Mouse (Mus musculus) forebrain, embryonic 12.5 days (tissue): Measurements from ENCODE around the gene Sptb. TPM values are rescaled to one million over a fixed set of nuclear protein-coding genes. Genes with fewer than 3 reads are reported as not detected.

Experiments
- ATAC-seq: fragments of 200-750 bp; cut with Nextera tagmentation; 2 replicates; pipeline ENCODE4 v1.8.0; 2017; ENCODE audit warnings: moderate TSS enrichment; ENCODE audit not compliant: low FRiP score
- H3K27ac ChIP-seq: fragments of 300-500 bp; sonication (generic); 2 replicates; pipeline ENCODE4 v1.5.1; 2016; ENCODE audit warnings: mild to moderate bottlenecking
- H3K27me3 ChIP-seq: fragments of 300-500 bp; sonication (generic); 2 replicates; pipeline ENCODE4 v1.6.1; 2016; ENCODE audit warnings: mild to moderate bottlenecking
- H3K36me3 ChIP-seq: fragments of 300-500 bp; sonication (generic); replicated peaks from 2 replicates; pipeline ENCODE4 v1.6.1; 2016; ENCODE audit warnings: mild to moderate bottlenecking
- H3K4me1 ChIP-seq: fragments of 300-500 bp; sonication (generic); 2 replicates; pipeline ENCODE4 v1.6.1; 2016
- H3K4me2 ChIP-seq: fragments of 300-500 bp; sonication (generic); 2 replicates; pipeline ENCODE4 v1.6.1; 2016; ENCODE audit warnings: mild to moderate bottlenecking, moderate library complexity
- H3K4me3 ChIP-seq: fragments of 300-500 bp; sonication (generic); replicated peaks from 2 replicates; pipeline ENCODE4 v1.5.1; 2016; ENCODE audit warnings: mild to moderate bottlenecking
- H3K9ac ChIP-seq: fragments of 300-500 bp; sonication (generic); 2 replicates; pipeline ENCODE4 v1.6.1; 2016; ENCODE audit warnings: mild to moderate bottlenecking
- H3K9me3 ChIP-seq: fragments of 300-500 bp; sonication (generic); 2 replicates; pipeline ENCODE4 v1.6.1; 2016
- WGBS: fragments of 180-500 bp; shearing (Covaris S2); methylation state at CpG from one replicate; pipeline ENCODE4 v1.1.7; 2016; 5-methylcytosine and 5-hydroxymethylcytosine counted together
- polyA plus RNA-seq: library from polyadenylated mRNA; unstranded; fragments of >200 nt; fragmentation: Nextera tagmentation; extraction: Ambion mirVana; gene quantifications from 2 replicates; pipeline ENCODE4 v1.2.1, GENCODE M21; 2016

Sptb gene
- polyA plus RNA-seq, 1 experiment from 2014 or later, result 2.1 TPM

DNA sequence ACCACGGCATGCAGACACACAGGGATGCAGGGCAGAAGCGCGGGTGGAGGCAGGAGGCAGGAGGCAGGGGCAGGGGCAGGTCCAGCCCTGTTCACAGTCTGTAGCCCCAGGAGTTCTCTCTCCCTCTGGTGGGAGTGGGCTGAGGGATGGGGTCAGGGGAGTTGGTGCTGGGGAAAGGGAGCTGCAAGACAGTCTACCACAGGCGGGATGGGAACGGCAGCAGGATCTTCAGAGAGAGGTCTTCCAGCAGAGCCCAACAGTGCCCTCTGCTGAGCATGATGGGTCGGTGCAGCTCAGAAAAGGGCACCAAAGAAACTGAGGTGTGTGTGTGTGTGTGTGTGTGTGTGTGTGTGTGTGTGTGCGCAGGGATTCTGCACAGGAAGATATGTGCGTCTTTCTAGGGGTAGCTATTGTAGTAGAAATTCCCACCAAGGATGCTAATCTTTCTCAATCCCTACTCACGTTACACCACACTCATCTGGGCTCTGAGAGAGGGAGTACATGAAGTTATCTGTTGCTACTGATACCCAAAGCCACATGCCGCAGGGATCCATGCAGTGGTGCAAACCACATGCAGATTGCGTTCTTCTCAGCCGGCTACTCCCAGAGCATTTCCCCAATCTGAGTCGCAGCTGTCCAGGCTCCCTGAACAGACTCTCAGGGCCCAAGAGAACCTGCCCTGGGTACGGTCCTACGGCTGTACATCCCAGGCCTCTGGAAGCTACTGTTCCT is 113.9 kb downstream of the Sptb start:
- Histone ChIP-seq H3K4me2 (no peak overlapping the region), H3K27ac (no peak overlapping the region), H3K27me3 (0 out of 2 replicates have a peak, but pooled peaks cover 8% of the 10 kb centered on the region), H3K9me3 (no peaks in the 10 kb centered on the region), H3K9ac (no peak overlapping the region), H3K4me3 (no peak overlapping the region), H3K36me3 (no peaks in the 10 kb centered on the region), H3K4me1 (peaks cover 12% of the 10 kb centered on the region)
- 59% methylated on average over 15 of the region's 15 CpGs for WGBS
- peak; percentile 50; the same call in 1 of the 2 replicates for ATAC-seq

GRCm38 (mm10) chr12:76595830-76596229 is 114.5 kb downstream of the Sptb start:
- H3K27me3 ChIP-seq, result 0 out of 2 replicates have a peak, but pooled peaks cover 8% of the 10 kb centered on the region
- 81% methylated on average over 2 of the region's 2 CpGs for WGBS
- H3K4me2 ChIP-seq, result no peak overlapping the region
- H3K27ac ChIP-seq, result no peak overlapping the region
- H3K9ac ChIP-seq, result no peak overlapping the region
- ATAC-seq, result no peak
- H3K36me3 ChIP-seq, result no peaks in the 10 kb centered on the region
- H3K9me3 ChIP-seq, result no peaks in the 10 kb centered on the region
- H3K4me1 ChIP-seq, result peaks cover 12% of the 10 kb centered on the region
- H3K4me3 ChIP-seq, result no peak overlapping the region

DNA sequence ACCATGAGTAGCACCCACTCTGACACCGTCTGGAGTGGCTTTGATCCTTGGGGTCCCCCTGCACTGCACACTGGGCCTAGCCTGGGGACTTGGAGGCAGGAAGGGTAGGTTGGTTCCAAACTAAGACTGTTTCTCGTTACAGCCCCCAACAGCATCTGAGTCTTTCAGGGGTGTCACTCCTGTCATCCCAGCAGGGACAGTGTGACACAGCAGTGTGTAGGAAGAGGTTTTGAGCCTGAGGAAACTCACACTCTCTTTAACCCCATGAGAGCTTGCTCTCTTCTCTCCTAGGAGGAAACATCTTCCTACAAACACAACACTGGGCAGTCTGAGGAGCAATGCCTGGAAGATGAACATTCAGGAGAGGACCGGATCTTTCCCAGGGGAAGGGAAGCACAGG is 115.8 kb downstream of the Sptb start:
- no peak for ATAC-seq
- Histone ChIP-seq H3K4me3 (no peak overlapping the region), H3K4me1 (peaks cover 12% of the 10 kb centered on the region), H3K4me2 (no peak overlapping the region), H3K36me3 (no peaks in the 10 kb centered on the region), H3K27ac (peak overlapping the region; percentile 37; the same call in 1 of the 2 replicates), H3K27me3 (0 out of 2 replicates have a peak, but pooled peaks cover 8% of the 10 kb centered on the region), H3K9me3 (no peaks in the 10 kb centered on the region), H3K9ac (0 out of 2 replicates have a peak overlapping the region, but pooled peaks have one; percentile 18)
- 69% methylated on average over 3 of the region's 3 CpGs for WGBS

GRCm38 (mm10) chr12:76593839-76594322 is 116.5 kb downstream of the Sptb start:
- Histone ChIP-seq H3K27me3 (0 out of 2 replicates have a peak, but pooled peaks cover 8% of the 10 kb centered on the region), H3K9ac (peak overlapping the region; percentile 18; the same call in 1 of the 2 replicates), H3K4me1 (peaks cover 12% of the 10 kb centered on the region), H3K4me2 (no peak overlapping the region), H3K27ac (peak overlapping the region; percentile 37; the same call in 1 of the 2 replicates), H3K36me3 (no peaks in the 10 kb centered on the region), H3K4me3 (no peak overlapping the region), H3K9me3 (no peaks in the 10 kb centered on the region)
- no peak for ATAC-seq
- 12% methylated on average over 7 of the region's 7 CpGs for WGBS

DNA sequence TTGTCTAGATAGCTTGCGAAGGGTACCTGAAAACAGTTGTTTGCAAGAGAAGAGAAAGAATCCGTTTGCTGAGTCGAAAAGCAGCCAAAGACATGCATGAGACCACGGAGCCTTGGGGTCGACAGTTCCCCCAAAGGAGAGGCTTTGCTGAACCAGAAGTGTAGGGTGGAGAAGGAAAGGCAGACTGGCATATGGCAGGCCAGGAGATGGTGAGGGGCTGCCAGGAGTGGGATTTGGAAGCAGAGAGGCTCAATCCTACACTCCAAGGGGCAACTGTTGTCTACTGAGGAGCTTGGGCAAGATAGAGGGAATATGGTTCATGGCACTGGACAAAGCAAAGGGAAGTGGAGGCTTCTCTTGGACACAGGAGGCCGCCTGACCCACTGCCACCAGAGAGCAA is 117.1 kb downstream of the Sptb start:
- ATAC-seq, result no peak
- Histone ChIP-seq H3K4me1 (peaks cover 12% of the 10 kb centered on the region), H3K9me3 (no peaks in the 10 kb centered on the region), H3K36me3 (no peaks in the 10 kb centered on the region), H3K27me3 (0 out of 2 replicates have a peak, but pooled peaks cover 8% of the 10 kb centered on the region), H3K4me2 (no peak overlapping the region), H3K27ac (no peak overlapping the region), H3K4me3 (no peak overlapping the region), H3K9ac (no peak overlapping the region)
- WGBS, result 84% methylated on average over 6 of the region's 6 CpGs

- Histone ChIP-seq H3K4me1 (peaks cover 12% of the 10 kb centered on the region), H3K4me3 (no peak overlapping the region), H3K27me3 (0 out of 2 replicates have a peak, but pooled peaks cover 8% of the 10 kb centered on the region), H3K27ac (no peak overlapping the region), H3K9me3 (no peaks in the 10 kb centered on the region), H3K36me3 (no peaks in the 10 kb centered on the region), H3K9ac (no peak overlapping the region), H3K4me2 (no peak overlapping the region)
- 53% methylated on average over 1 of the region's 1 CpGs for WGBS
- ATAC-seq, result no peak
These were observed 118.1 kb downstream of the Sptb start for GRCm38 (mm10) chr12:76592213-76592612.

- no peak for ATAC-seq
- WGBS, result 71% methylated on average over 3 of the region's 3 CpGs
- Histone ChIP-seq H3K9me3 (no peaks in the 10 kb centered on the region), H3K4me2 (no peak overlapping the region), H3K4me3 (no peak overlapping the region), H3K4me1 (peaks cover 12% of the 10 kb centered on the region), H3K27ac (no peak overlapping the region), H3K36me3 (no peaks in the 10 kb centered on the region), H3K27me3 (0 out of 2 replicates have a peak, but pooled peaks cover 8% of the 10 kb centered on the region), H3K9ac (no peak overlapping the region)
These were observed 119.3 kb downstream of the Sptb start for GRCm38 (mm10) chr12:76591037-76591436.

DNA sequence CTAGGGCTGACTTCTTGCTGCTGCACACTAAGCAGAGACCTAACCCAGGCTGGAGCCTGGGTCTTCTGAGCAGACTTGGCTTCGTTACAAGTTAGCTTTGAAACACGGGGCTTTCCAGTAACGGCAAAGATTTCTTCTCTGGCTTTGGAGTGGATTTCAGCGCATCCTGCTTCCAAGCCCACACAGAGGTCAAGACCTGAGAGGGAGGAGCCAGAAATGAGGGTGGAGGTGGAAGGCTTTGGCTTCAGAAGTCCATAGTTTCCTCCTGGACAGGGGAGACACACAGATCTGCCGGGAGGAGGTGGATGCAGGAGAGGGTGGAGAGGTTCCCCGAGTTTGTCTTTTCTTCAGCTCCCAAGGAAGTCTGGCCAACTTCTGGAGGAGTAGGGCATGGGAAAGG is 120.8 kb downstream of the Sptb start:
- no peak for ATAC-seq
- Histone ChIP-seq H3K27me3 (no peaks in the 10 kb centered on the region), H3K4me2 (no peak overlapping the region), H3K9ac (no peak overlapping the region), H3K36me3 (no peaks in the 10 kb centered on the region), H3K4me3 (no peak overlapping the region), H3K4me1 (peaks cover 12% of the 10 kb centered on the region), H3K27ac (no peak overlapping the region), H3K9me3 (0 out of 2 replicates have a peak, but pooled peaks cover 2% of the 10 kb centered on the region)
- WGBS, result 86% methylated on average over 6 of the region's 6 CpGs

- no peak overlapping the region for H3K27ac ChIP-seq
- H3K9me3 ChIP-seq, result 0 out of 2 replicates have a peak, but pooled peaks cover 2% of the 10 kb centered on the region
- no peaks in the 10 kb centered on the region for H3K36me3 ChIP-seq
- 0 out of 2 replicates have a peak, but pooled peaks cover 4% of the 10 kb centered on the region for H3K4me1 ChIP-seq
- no peak overlapping the region for H3K4me2 ChIP-seq
- 62% methylated on average over 11 of the region's 11 CpGs for WGBS
- H3K27me3 ChIP-seq, result no peaks in the 10 kb centered on the region
- H3K9ac ChIP-seq, result no peak overlapping the region
- H3K4me3 ChIP-seq, result no peak overlapping the region
- ATAC-seq, result no peak
These were observed 123.0 kb downstream of the Sptb start for GRCm38 (mm10) chr12:76587357-76587756.

GRCm38 (mm10) chr12:76585028-76585427 is 125.3 kb downstream of the Sptb start:
- no peak for ATAC-seq

DNA sequence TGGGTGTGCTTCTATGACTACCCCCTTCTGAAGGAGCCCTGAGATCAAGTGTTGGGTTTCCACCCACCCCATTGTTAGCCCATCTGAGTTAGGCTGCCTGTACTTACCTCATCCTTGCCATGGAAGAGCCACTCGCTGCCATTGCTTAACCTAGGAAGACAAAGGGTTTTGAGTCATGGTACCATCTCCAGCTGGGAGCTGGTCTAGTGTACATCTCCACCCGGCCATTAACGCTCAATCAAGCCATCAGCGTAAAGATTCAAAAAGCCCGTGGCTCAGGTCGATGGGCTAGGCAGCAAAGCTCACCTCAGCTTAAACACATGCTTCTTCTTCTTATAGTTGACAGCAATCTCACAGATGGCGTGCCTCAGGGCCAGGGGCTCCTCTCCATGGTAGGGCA is 126.9 kb downstream of the Sptb start:
- no peak for ATAC-seq
- H3K27ac ChIP-seq, result no peak overlapping the region
- WGBS, result 87% methylated on average over 7 of the region's 7 CpGs

More at GRCm38 (mm10) chr12:76585028-76585427, 125.3 kb downstream of the Sptb start:
- Histone ChIP-seq H3K9me3 (0 out of 2 replicates have a peak, but pooled peaks cover 2% of the 10 kb centered on the region), H3K27me3 (no peaks in the 10 kb centered on the region), H3K9ac (no peak overlapping the region), H3K4me2 (no peak overlapping the region), H3K4me1 (0 out of 2 replicates have a peak, but pooled peaks cover 4% of the 10 kb centered on the region), H3K27ac (no peak overlapping the region), H3K4me3 (no peak overlapping the region), H3K36me3 (no peaks in the 10 kb centered on the region)

DNA sequence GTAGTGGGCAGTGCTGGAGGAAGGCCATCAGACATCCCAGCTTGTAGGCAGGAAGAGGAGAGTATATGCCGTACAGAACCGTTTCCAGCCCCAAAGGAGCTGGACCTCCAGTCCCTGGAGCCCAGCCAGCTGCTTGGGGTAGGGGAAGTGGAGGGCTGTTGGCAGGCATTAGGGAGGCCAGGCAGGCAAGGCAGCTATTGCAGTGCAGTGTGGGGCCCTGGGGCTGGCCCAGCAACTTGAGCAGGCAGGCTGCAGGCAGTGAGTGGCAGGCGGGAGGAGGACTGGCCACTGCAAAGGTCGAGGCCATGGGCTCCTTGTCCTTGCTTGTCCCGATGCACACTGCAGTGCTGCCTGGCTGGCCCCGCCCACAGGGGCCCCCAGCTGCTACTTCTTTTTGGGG is 127.5 kb downstream of the Sptb start:
- no peaks in the 10 kb centered on the region for H3K27me3 ChIP-seq
- H3K4me3 ChIP-seq, result no peak overlapping the region
- no peak for ATAC-seq
- WGBS, result 30% methylated on average over 6 of the region's 6 CpGs
- 0 out of 2 replicates have a peak, but pooled peaks cover 4% of the 10 kb centered on the region for H3K4me1 ChIP-seq
- no peak overlapping the region for H3K9ac ChIP-seq
- 0 out of 2 replicates have a peak, but pooled peaks cover 2% of the 10 kb centered on the region for H3K9me3 ChIP-seq
- H3K27ac ChIP-seq, result no peak overlapping the region
- no peaks in the 10 kb centered on the region for H3K36me3 ChIP-seq
- no peak overlapping the region for H3K4me2 ChIP-seq

More for the DNA sequence above, 126.9 kb downstream of the Sptb start:
- Histone ChIP-seq H3K27me3 (no peaks in the 10 kb centered on the region), H3K4me2 (no peak overlapping the region), H3K9ac (no peak overlapping the region), H3K36me3 (no peaks in the 10 kb centered on the region), H3K4me1 (0 out of 2 replicates have a peak, but pooled peaks cover 4% of the 10 kb centered on the region), H3K9me3 (0 out of 2 replicates have a peak, but pooled peaks cover 2% of the 10 kb centered on the region), H3K4me3 (no peak overlapping the region)
